Mouse (Mus musculus) limb, embryonic 14.5 days (tissue): ENCODE measurements around the gene BC037034. TPM values are rescaled to one million over a fixed set of nuclear protein-coding genes. Genes with fewer than 3 reads are reported as not detected.
A peak's percentile ranks its signal among the peaks of the same experiment; 100 is the strongest.

Experiments used
- ATAC-seq: fragments of 200-750 bp; cut with Nextera tagmentation; 2 replicates; pipeline ENCODE4 v1.8.0; 2017; ENCODE audit warnings: low read depth, moderate number of reproducible peaks, moderate TSS enrichment; ENCODE audit not compliant: low FRiP score
- DNase-seq: peaks from one replicate; pipeline ENCODE4 v3.0.0-alpha.2; 2015; ENCODE audit warnings: low spot score
- H3K27ac ChIP-seq: fragments of 300-500 bp; sonication (generic); replicated peaks from 2 replicates; pipeline ENCODE4 v1.5.1; 2014; ENCODE audit warnings: low read depth, mild to moderate bottlenecking, low read length, moderate library complexity, mixed read lengths
- H3K27me3 ChIP-seq: fragments of 300-500 bp; sonication (generic); 2 replicates; pipeline ENCODE4 v1.6.1; 2014; ENCODE audit warnings: low read length, mixed read lengths; ENCODE audit not compliant: control insufficient read depth, insufficient read depth
- H3K36me3 ChIP-seq: fragments of 300-500 bp; sonication (generic); 2 replicates; pipeline ENCODE4 v1.6.1; 2014; ENCODE audit warnings: mild to moderate bottlenecking, low read length, moderate library complexity, mixed read lengths; ENCODE audit not compliant: control insufficient read depth, insufficient read depth
- H3K4me1 ChIP-seq: fragments of 300-500 bp; sonication (generic); 2 replicates; pipeline ENCODE4 v1.6.1; 2014; ENCODE audit warnings: antibody characterized with exemption, low read length, mixed read lengths; ENCODE audit not compliant: control insufficient read depth, insufficient read depth
- H3K4me2 ChIP-seq: fragments of 300-500 bp; sonication (generic); replicated peaks from 2 replicates; pipeline ENCODE4 v1.6.1; 2014; ENCODE audit warnings: low read depth, mild to moderate bottlenecking, low read length, moderate library complexity; ENCODE audit not compliant: severe bottlenecking
- H3K4me3 ChIP-seq: fragments of 300-500 bp; sonication (generic); replicated peaks from 2 replicates; pipeline ENCODE4 v1.5.1; 2014; ENCODE audit warnings: low read length
- H3K9ac ChIP-seq: fragments of 300-500 bp; sonication (generic); 2 replicates; pipeline ENCODE4 v1.6.1; 2014; ENCODE audit warnings: mild to moderate bottlenecking, low read depth, low read length, moderate library complexity; ENCODE audit not compliant: severe bottlenecking
- H3K9me3 ChIP-seq: fragments of 300-500 bp; sonication (generic); 2 replicates; pipeline ENCODE4 v1.6.1; 2016; ENCODE audit warnings: low read length; ENCODE audit not compliant: control insufficient read depth
- POLR2A ChIP-seq: fragments of 200-500 bp; IDR thresholded peaks from 2 replicates; pipeline ENCODE4 v1.8.0; 2012; ENCODE audit warnings: inconsistent platforms, mild to moderate bottlenecking, moderate library complexity, borderline replicate concordance; ENCODE audit not compliant: insufficient read depth, insufficient read length; ENCODE audit errors: extremely low read depth
- WGBS: fragments of 180-500 bp; shearing (Covaris S2); extraction: QIAGEN DNeasy Blood & Tissue Kit; methylation state at CpG from one replicate; pipeline ENCODE4 v1.1.7; 2014; 5-methylcytosine and 5-hydroxymethylcytosine counted together
- polyA plus RNA-seq, 2 experiments: library from polyadenylated mRNA; depleted of rRNA in 1 of 2; stranded (reverse) in 1 of 2; unstranded in 1 of 2; fragments of >200 nt; fragmentation: Nextera tagmentation in 1 of 2; extraction: Ambion mirVana in 1 of 2; gene quantifications; 2 replicates each; pipeline versions ENCODE4 v1.2.1 to v1.2.3; 2012 to 2014

The BC037034 gene
- polyA plus RNA-seq, 2 experiments = 5.2 to 81.0 TPM

DNA sequence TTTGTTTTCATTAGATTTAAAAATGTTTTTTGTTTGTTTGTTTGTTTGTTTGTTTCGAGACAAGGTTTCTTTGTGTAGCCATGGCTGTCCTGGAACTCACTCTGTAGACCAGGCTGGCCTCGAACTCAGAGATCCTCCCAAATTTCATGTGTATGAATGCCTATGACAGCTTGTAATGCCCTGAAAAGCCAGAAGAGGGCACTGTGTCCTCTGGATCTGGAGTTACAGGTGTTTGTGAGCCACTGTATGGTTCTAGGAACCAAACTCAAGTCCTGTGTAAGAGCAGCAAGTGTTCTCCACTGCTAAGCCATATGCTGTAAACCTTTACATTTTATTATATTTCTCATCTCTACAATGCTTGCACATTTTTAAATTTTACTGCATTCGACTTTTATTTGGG is 24.0 kb upstream of the BC037034 start:
- no peak overlapping the region for H3K4me2 ChIP-seq
- no peak overlapping the region for H3K9ac ChIP-seq
- no peaks in the 10 kb centered on the region for H3K36me3 ChIP-seq
- no peaks in the 10 kb centered on the region for H3K9me3 ChIP-seq
- TF ChIP-seq POLR2A = no peak
- no peaks in the 10 kb centered on the region for H3K27me3 ChIP-seq
- WGBS = 75% methylated on average over 3 of the region's 3 CpGs
- H3K4me3 ChIP-seq = no peak overlapping the region
- no peak for ATAC-seq
- H3K27ac ChIP-seq = no peak overlapping the region
- DNase-seq = no peak
- no peaks in the 10 kb centered on the region for H3K4me1 ChIP-seq

- Histone ChIP-seq H3K4me3 (no peak overlapping the region), H3K27ac (no peak overlapping the region), H3K9me3 (peaks cover 6% of the 10 kb centered on the region; the same call in 1 of the 2 replicates), H3K27me3 (no peaks in the 10 kb centered on the region), H3K9ac (no peak overlapping the region), H3K4me2 (no peak overlapping the region), H3K36me3 (no peaks in the 10 kb centered on the region), H3K4me1 (peaks cover 10% of the 10 kb centered on the region)
- DNase-seq (no peak), ATAC-seq (no peak)
- WGBS = 72% methylated on average over 1 of the region's 1 CpGs
- TF ChIP-seq POLR2A = no peak
These were observed 19.7 kb upstream of the BC037034 start for GRCm38 (mm10) chr5:138283540-138283939.

DNA sequence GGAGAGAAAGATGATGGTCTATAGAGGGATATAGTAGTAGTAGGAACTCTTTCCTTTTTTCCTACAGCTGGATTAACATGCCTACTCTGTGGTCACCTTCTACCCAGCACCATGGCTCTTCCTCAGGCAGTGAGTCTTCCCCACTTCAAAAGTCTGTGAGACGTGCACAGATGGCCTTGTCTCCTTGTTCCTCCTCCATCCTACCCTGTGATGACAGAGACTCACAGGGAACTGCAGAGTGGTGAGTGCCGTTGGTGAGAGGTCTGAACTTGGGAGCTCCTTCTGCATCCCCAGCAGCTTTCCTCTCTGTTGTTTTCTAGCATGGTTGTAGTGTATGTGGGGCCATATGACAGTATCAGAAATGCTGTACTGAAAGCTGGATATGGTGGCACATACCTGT is 18.0 kb upstream of the BC037034 start:
- peaks cover 15% of the 10 kb centered on the region for H3K4me1 ChIP-seq
- H3K36me3 ChIP-seq = peaks cover 15% of the 10 kb centered on the region
- no peak for TF ChIP-seq POLR2A
- H3K4me2 ChIP-seq = no peak overlapping the region
- no peaks in the 10 kb centered on the region for H3K27me3 ChIP-seq
- peaks cover 6% of the 10 kb centered on the region; the same call in 1 of the 2 replicates for H3K9me3 ChIP-seq
- DNase-seq = no peak
- 83% methylated on average over 2 of the region's 2 CpGs for WGBS
- no peak overlapping the region for H3K4me3 ChIP-seq
- no peak for ATAC-seq
- H3K9ac ChIP-seq = no peak overlapping the region
- H3K27ac ChIP-seq = no peak overlapping the region

DNA sequence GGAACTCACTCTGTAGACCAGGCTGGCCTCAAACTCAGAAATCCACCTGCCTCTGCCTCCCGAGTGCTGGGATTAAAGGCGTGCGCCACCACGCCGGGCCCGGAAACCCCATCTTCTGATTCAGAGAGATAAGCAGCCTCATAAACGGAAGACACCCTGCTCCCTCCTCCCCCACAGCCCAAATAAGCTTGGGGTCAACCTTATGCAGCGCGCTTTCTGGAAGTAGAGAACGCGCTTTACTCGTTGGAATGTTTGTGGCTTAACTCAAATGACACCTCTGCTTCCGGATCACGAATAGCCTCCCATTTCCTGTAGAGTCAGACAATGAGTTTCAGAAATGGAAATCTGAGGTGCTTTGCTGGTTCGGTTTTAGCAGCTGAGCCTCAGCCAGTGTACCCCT is 17.0 kb upstream of the BC037034 start:
- H3K4me2 ChIP-seq = peak overlapping the region; percentile 69; the same call in 1 of the 2 replicates
- H3K4me3 ChIP-seq = no peak overlapping the region; the same call in 1 of the 2 replicates
- no peaks in the 10 kb centered on the region for H3K27me3 ChIP-seq
- peaks cover 19% of the 10 kb centered on the region for H3K4me1 ChIP-seq
- H3K9me3 ChIP-seq = peaks cover 6% of the 10 kb centered on the region; the same call in 1 of the 2 replicates
- WGBS = 95% methylated on average over 15 of the region's 15 CpGs
- H3K27ac ChIP-seq = no peak overlapping the region
- peaks cover 22% of the 10 kb centered on the region for H3K36me3 ChIP-seq
- no peak for TF ChIP-seq POLR2A
- DNase-seq (no peak), ATAC-seq (no peak)
- H3K9ac ChIP-seq = no peak overlapping the region

GRCm38 (mm10) chr5:138280425-138280768 is 16.6 kb upstream of the BC037034 start:
- no peak for TF ChIP-seq POLR2A
- Histone ChIP-seq H3K4me1 (peaks cover 23% of the 10 kb centered on the region), H3K36me3 (peaks cover 22% of the 10 kb centered on the region), H3K27me3 (no peaks in the 10 kb centered on the region), H3K4me2 (peak overlapping the region; percentile 69), H3K27ac (no peak overlapping the region), H3K9me3 (peaks cover 6% of the 10 kb centered on the region; the same call in 1 of the 2 replicates), H3K9ac (0 out of 2 replicates have a peak overlapping the region, but pooled peaks have one; percentile 13), H3K4me3 (peak overlapping the region; percentile 73)
- WGBS = 34% methylated on average over 14 of the region's 26 CpGs
- ATAC-seq (no peak), DNase-seq (no peak)
